Mouse (Mus musculus): ENCODE data around the gene Nmur1. TPM values are rescaled to one million over a fixed set of nuclear protein-coding genes. Genes with fewer than 3 reads are reported as not detected.
A peak's percentile ranks its signal among the peaks of the same experiment; 100 is the strongest.

Nmur1 gene
- polyA plus RNA-seq, 1 experiment from 2014 or later: not detected

DNA sequence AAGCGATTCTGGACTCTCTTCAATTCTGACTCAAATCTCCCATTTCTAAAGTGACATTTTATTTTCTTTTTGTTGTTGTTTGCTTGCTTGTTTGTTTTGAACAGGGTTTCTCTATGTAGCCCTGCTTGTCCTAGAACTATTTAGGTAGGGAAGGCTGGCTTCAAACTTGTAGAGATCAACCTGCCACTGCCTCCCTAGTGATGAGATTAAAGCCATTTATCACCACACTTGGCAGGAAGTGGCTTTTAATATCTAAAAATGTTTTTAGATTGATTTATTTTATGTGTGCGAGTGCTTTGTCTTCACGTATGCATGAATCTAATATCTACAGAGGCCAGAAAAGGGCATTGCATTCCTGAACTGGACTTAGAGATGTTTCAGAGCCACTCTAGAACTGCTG, 32.8 kb downstream of the Nmur1 start:
- DNase-seq (ENCODE audit: low spot score) (no peak), ATAC-seq (ENCODE audit: insufficient read depth, low FRiP score, low TSS enrichment) (no peak)
- Histone ChIP-seq H3K9ac (ENCODE audit: low read length) (no peak overlapping the region), H3K36me3 (ENCODE audit: control insufficient read depth, insufficient read depth, low read length) (no peaks in the 10 kb centered on the region), H3K27me3 (ENCODE audit: control insufficient read depth, insufficient read depth, low read length) (no peaks in the 10 kb centered on the region), H3K9me3 (ENCODE audit: control insufficient read depth, low read length) (no peaks in the 10 kb centered on the region), H3K27ac (ENCODE audit: low read depth, low read length) (no peak overlapping the region), H3K4me3 (ENCODE audit: low read depth, low read length) (no peak overlapping the region), H3K4me1 (ENCODE audit: control insufficient read depth, insufficient read depth, low read length) (no peaks in the 10 kb centered on the region), H3K4me2 (ENCODE audit: low read depth) (no peak overlapping the region)
- WGBS: 92% methylated on average over 3 of the region's 3 CpGs

DNA sequence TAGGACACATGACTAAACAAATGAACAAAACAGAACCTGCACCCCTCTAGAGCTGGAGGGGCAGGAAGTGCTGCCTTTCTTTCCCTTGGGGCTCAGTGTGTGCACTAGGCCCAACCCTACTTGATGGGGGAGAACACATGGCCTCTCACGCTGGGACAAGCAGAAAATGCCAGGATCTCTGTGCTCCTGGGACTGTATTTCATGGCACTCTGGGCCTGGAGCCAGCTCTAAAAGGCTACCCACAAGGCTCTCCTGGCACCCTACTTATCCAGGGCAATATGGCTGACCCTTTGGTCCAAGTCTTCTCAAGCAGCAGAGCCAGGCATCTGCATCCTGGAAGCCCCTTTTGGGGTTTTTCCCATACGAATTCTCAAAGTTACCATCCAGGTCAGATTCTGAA, 34.6 kb downstream of the Nmur1 start:
- H3K9ac ChIP-seq (ENCODE audit: low read length): no peak overlapping the region
- H3K36me3 ChIP-seq (ENCODE audit: control insufficient read depth, insufficient read depth, low read length): no peaks in the 10 kb centered on the region
- DNase-seq (ENCODE audit: low spot score) (no peak), ATAC-seq (ENCODE audit: insufficient read depth, low FRiP score, low TSS enrichment) (no peak)
- H3K4me2 ChIP-seq (ENCODE audit: low read depth): no peak overlapping the region
- 71% methylated on average over 2 of the region's 2 CpGs for WGBS
- H3K27ac ChIP-seq (ENCODE audit: low read depth, low read length): no peak overlapping the region
- no peaks in the 10 kb centered on the region for H3K9me3 ChIP-seq (ENCODE audit: control insufficient read depth, low read length)
- H3K27me3 ChIP-seq (ENCODE audit: control insufficient read depth, insufficient read depth, low read length): no peaks in the 10 kb centered on the region
- no peak overlapping the region for H3K4me3 ChIP-seq (ENCODE audit: low read depth, low read length)
- no peaks in the 10 kb centered on the region for H3K4me1 ChIP-seq (ENCODE audit: control insufficient read depth, insufficient read depth, low read length)

DNA sequence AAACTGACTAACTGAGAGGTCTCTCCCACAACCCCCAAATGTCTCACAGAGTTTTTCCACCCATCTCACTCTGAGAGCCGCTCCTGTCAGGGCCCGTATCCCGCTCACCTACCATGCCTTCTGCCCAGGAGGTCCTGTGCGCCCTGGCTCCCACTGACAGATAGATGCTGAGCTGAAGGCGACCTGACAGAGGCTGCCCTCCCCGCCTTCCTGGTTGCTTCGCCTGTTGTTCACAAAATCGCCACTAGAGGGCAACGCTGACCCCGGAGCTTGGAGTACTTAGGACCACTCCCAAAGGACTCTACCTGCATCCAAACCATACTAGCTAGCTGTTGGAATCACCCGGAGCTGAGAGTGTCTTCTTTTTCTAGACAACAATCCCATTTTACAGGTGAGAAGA, 36.8 kb downstream of the Nmur1 start:
- Histone ChIP-seq H3K36me3 (ENCODE audit: control insufficient read depth, insufficient read depth, low read length) (no peaks in the 10 kb centered on the region), H3K9ac (ENCODE audit: low read length) (no peak overlapping the region), H3K9me3 (ENCODE audit: control insufficient read depth, low read length) (no peaks in the 10 kb centered on the region), H3K4me1 (ENCODE audit: control insufficient read depth, insufficient read depth, low read length) (no peaks in the 10 kb centered on the region), H3K4me3 (ENCODE audit: low read depth, low read length) (no peak overlapping the region), H3K27me3 (ENCODE audit: control insufficient read depth, insufficient read depth, low read length) (no peaks in the 10 kb centered on the region), H3K4me2 (ENCODE audit: low read depth) (no peak overlapping the region), H3K27ac (ENCODE audit: low read depth, low read length) (no peak overlapping the region)
- 2% methylated on average over 11 of the region's 11 CpGs for WGBS
- DNase-seq (ENCODE audit: low spot score) (peak; percentile 86), ATAC-seq (ENCODE audit: insufficient read depth, low FRiP score, low TSS enrichment) (no peak)

DNA sequence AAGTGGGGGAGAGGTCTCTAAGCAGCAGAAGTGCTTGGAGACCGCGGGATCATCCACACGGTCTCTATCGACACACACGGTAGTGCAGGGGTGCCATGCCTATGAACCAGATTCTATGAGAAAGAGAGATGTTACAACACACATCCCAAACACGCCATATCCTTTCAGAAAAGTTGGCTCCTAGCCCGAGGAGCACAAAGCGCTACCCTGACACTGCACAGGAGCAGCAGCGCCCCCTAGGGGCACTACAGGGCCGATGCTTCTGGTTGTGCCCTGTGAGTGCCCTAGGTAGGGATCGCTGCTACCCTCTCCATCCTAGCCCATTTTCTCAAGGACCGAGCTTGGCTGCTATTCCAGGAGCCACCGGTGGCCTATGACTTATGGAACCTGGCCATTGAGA, 45.0 kb downstream of the Nmur1 start:
- Histone ChIP-seq H3K4me1 (ENCODE audit: control insufficient read depth, insufficient read depth, low read length) (no peaks in the 10 kb centered on the region), H3K27ac (ENCODE audit: low read depth, low read length) (no peak overlapping the region), H3K9me3 (ENCODE audit: control insufficient read depth, low read length) (no peaks in the 10 kb centered on the region), H3K36me3 (ENCODE audit: control insufficient read depth, insufficient read depth, low read length) (no peaks in the 10 kb centered on the region), H3K27me3 (ENCODE audit: control insufficient read depth, insufficient read depth, low read length) (no peaks in the 10 kb centered on the region), H3K9ac (ENCODE audit: low read length) (no peak overlapping the region), H3K4me3 (ENCODE audit: low read depth, low read length) (no peak overlapping the region), H3K4me2 (ENCODE audit: low read depth) (no peak overlapping the region)
- 30% methylated on average over 13 of the region's 13 CpGs for WGBS
- peak; percentile 58 for DNase-seq (ENCODE audit: low spot score)
- no peak for ATAC-seq (ENCODE audit: insufficient read depth, low FRiP score, low TSS enrichment)

DNA sequence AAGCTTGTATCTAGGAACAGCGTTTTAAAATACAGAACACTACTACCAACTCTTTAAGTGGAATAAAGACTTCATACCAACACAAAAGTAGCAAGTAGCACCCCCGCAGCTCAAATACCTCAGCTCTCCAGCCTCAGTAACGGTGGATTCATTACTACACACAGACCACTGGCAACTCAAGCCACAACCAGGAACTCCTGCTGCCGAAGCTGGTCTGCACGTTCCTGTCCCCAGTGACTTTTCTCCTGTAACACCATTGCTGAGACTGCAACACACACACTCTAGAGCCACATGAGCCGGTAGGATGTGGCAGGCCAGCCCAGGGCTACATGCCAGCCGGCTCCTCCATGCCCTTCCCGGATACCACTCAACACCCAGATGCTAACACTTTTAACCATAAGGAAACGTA, 46.9 kb downstream of the Nmur1 start:
- H3K36me3 ChIP-seq (ENCODE audit: control insufficient read depth, insufficient read depth, low read length): no peaks in the 10 kb centered on the region
- H3K9ac ChIP-seq (ENCODE audit: low read length): no peak overlapping the region
- DNase-seq (ENCODE audit: low spot score) (no peak), ATAC-seq (ENCODE audit: insufficient read depth, low FRiP score, low TSS enrichment) (no peak)
- WGBS: 80% methylated on average over 9 of the region's 9 CpGs
- H3K4me3 ChIP-seq (ENCODE audit: low read depth, low read length): no peak overlapping the region
- no peak overlapping the region for H3K4me2 ChIP-seq (ENCODE audit: low read depth)
- H3K9me3 ChIP-seq (ENCODE audit: control insufficient read depth, low read length): no peaks in the 10 kb centered on the region
- H3K27ac ChIP-seq (ENCODE audit: low read depth, low read length): no peak overlapping the region
- H3K4me1 ChIP-seq (ENCODE audit: control insufficient read depth, insufficient read depth, low read length): no peaks in the 10 kb centered on the region
- H3K27me3 ChIP-seq (ENCODE audit: control insufficient read depth, insufficient read depth, low read length): no peaks in the 10 kb centered on the region

DNA sequence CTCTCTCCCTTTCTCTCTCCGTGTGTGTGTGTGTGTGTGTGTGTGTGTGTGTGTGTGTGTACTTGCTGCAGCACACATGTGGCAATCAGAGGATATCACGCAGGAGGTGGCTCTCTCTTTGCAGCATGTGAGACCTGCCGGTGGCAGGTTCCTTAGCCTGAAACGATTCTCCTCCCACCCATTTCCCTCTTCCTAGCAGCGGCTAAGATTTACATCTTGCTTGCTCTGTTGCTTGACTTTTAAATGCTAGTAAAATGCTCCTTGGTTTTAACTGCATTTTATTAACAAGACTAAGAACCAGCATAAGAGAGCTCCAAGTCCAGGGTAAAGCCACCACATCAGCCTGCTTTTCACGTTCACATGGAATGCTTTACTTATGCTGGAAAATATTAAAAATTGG, 47.4 kb downstream of the Nmur1 start:
- Histone ChIP-seq H3K9ac (ENCODE audit: low read length) (no peak overlapping the region), H3K27me3 (ENCODE audit: control insufficient read depth, insufficient read depth, low read length) (no peaks in the 10 kb centered on the region), H3K27ac (ENCODE audit: low read depth, low read length) (no peak overlapping the region), H3K4me3 (ENCODE audit: low read depth, low read length) (no peak overlapping the region), H3K9me3 (ENCODE audit: control insufficient read depth, low read length) (no peaks in the 10 kb centered on the region), H3K4me2 (ENCODE audit: low read depth) (no peak overlapping the region), H3K4me1 (ENCODE audit: control insufficient read depth, insufficient read depth, low read length) (no peaks in the 10 kb centered on the region), H3K36me3 (ENCODE audit: control insufficient read depth, insufficient read depth, low read length) (no peaks in the 10 kb centered on the region)
- no peak for ATAC-seq (ENCODE audit: insufficient read depth, low FRiP score, low TSS enrichment)
- WGBS: 76% methylated on average over 6 of the region's 6 CpGs
- DNase-seq (ENCODE audit: low spot score): no peak

DNA sequence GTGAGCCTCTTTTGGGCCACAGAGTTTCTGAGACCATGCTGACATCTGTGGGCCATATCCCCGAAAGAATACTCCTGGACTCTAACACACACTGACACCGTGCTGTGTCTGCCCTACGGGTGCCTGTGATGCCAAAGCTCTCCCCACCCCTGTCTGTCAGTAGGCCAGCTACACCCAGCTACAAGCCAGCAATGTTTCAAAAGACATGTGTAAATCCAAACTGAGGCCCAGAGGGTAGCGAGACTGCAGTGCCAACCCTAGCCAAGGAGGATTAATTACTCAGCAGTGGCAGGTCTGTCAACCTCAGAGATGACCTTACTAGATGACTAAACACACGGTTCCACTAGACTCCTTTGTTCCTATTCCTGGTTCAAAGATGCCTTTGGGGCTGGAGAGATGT, 49.7 kb downstream of the Nmur1 start:
- ATAC-seq (ENCODE audit: insufficient read depth, low FRiP score, low TSS enrichment) (no peak), DNase-seq (ENCODE audit: low spot score) (no peak)
- no peak overlapping the region for H3K9ac ChIP-seq (ENCODE audit: low read length)
- no peaks in the 10 kb centered on the region for H3K4me1 ChIP-seq (ENCODE audit: control insufficient read depth, insufficient read depth, low read length)
- 87% methylated on average over 5 of the region's 5 CpGs for WGBS
- no peaks in the 10 kb centered on the region for H3K36me3 ChIP-seq (ENCODE audit: control insufficient read depth, insufficient read depth, low read length)
- no peaks in the 10 kb centered on the region for H3K9me3 ChIP-seq (ENCODE audit: control insufficient read depth, low read length)
- H3K4me3 ChIP-seq (ENCODE audit: low read depth, low read length): no peak overlapping the region
- no peak overlapping the region for H3K4me2 ChIP-seq (ENCODE audit: low read depth)
- no peak overlapping the region for H3K27ac ChIP-seq (ENCODE audit: low read depth, low read length)
- no peaks in the 10 kb centered on the region for H3K27me3 ChIP-seq (ENCODE audit: control insufficient read depth, insufficient read depth, low read length)

DNA sequence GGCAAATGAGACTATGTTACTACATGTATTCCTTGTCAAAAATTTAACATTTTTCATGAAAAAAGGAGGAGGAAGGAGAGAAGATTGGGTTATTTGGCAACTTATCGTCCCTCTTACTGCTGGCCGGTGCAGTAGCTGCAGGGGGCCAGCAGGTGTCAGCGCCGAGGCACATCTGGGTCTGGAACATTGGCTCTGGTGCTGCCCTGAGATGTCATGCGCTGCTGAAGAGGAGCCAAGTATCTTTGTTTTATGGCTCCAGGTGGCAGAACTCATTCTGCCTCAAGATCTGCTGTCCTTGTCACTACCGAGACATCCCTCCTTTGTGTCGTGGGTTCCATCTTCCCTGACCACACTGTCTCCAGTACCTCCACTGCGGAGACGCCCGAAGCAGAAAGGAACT, 54.0 kb downstream of the Nmur1 start:
- H3K4me1 ChIP-seq (ENCODE audit: control insufficient read depth, insufficient read depth, low read length): no peaks in the 10 kb centered on the region
- no peak overlapping the region for H3K4me2 ChIP-seq (ENCODE audit: low read depth)
- H3K27me3 ChIP-seq (ENCODE audit: control insufficient read depth, insufficient read depth, low read length): no peaks in the 10 kb centered on the region
- ATAC-seq (ENCODE audit: insufficient read depth, low FRiP score, low TSS enrichment) (no peak), DNase-seq (ENCODE audit: low spot score) (peak; percentile 55)
- H3K9me3 ChIP-seq (ENCODE audit: control insufficient read depth, low read length): no peaks in the 10 kb centered on the region
- no peak overlapping the region for H3K4me3 ChIP-seq (ENCODE audit: low read depth, low read length)
- H3K9ac ChIP-seq (ENCODE audit: low read length): no peak overlapping the region
- no peak overlapping the region for H3K27ac ChIP-seq (ENCODE audit: low read depth, low read length)
- no peaks in the 10 kb centered on the region for H3K36me3 ChIP-seq (ENCODE audit: control insufficient read depth, insufficient read depth, low read length)
- WGBS: 52% methylated on average over 10 of the region's 10 CpGs

DNA sequence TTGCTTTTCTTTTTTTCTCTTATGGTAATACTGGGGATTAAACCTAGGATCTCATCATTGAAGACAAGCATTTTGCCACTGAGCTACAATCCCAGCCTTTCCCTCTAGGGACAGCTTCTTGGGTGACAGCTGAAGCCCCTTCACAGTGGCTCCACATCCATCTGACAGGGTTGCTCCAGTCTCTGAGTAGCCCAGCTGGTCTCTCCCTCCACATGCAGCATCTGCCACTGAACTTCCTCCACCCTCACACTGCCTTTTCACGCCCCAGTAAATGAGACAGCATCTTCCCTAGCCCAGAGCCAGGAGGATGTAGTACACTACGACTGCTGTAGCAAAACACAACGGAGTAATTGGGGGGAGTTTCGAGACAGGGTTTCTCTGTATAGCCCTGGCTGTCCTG, 57.9 kb downstream of the Nmur1 start:
- Histone ChIP-seq H3K27ac (ENCODE audit: low read depth, low read length) (no peak overlapping the region), H3K9me3 (ENCODE audit: control insufficient read depth, low read length) (no peaks in the 10 kb centered on the region), H3K4me2 (ENCODE audit: low read depth) (no peak overlapping the region), H3K36me3 (ENCODE audit: control insufficient read depth, insufficient read depth, low read length) (no peaks in the 10 kb centered on the region), H3K4me3 (ENCODE audit: low read depth, low read length) (no peak overlapping the region), H3K9ac (ENCODE audit: low read length) (no peak overlapping the region), H3K27me3 (ENCODE audit: control insufficient read depth, insufficient read depth, low read length) (no peaks in the 10 kb centered on the region), H3K4me1 (ENCODE audit: control insufficient read depth, insufficient read depth, low read length) (no peaks in the 10 kb centered on the region)
- DNase-seq (ENCODE audit: low spot score) (no peak), ATAC-seq (ENCODE audit: insufficient read depth, low FRiP score, low TSS enrichment) (no peak)
- 75% methylated on average over 4 of the region's 4 CpGs for WGBS

Measured in neural tube, embryonic 11.5 days (tissue).